Mouse (Mus musculus): Measurements from ENCODE around the gene Ugt1a7c. TPM values are rescaled to one million over a fixed set of nuclear protein-coding genes. Genes with fewer than 3 reads are reported as not detected.
"Not testable (repeated sequence)": the region's sequence is repeated elsewhere in the genome, so short reads cannot be mapped to it uniquely, and the experiment has no call there.

The Ugt1a7c gene
- polyA plus RNA-seq, 1 experiment from 2014 or later, result 0.39 TPM

DNA sequence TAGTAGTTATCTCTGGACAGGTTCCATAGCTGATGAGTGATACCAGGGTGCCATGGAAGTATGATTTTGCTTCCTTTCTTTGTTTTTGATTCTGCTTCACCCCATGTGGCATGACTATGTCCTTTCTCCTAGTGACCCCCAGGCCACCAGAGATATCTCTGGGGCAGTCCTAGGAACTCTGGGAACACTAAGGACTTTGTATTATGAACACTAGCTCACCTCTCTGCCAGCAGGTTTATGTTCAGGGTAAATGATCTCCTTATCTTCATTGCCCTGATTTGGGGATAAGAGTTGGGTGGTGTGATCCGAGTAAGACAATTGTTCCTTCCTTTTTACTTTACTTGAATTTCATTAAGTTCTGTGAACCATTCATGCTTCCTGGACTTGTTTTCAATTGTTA, 8.7 kb upstream of the Ugt1a7c start:
- Histone ChIP-seq H3K4me1 (ENCODE audit: control insufficient read depth, insufficient read depth, low read length) (no peaks in the 10 kb centered on the region), H3K27ac (ENCODE audit: low read depth, low read length) (no peak overlapping the region), H3K9me3 (replicated peaks; ENCODE audit: control insufficient read depth, low read length) (no peaks in the 10 kb centered on the region), H3K27me3 (ENCODE audit: control insufficient read depth, insufficient read depth, low read length) (no peaks in the 10 kb centered on the region), H3K4me2 (no peak overlapping the region), H3K9ac (ENCODE audit: low read depth, low read length) (no peak overlapping the region), H3K4me3 (ENCODE audit: low read depth, low read length) (no peak overlapping the region), H3K36me3 (ENCODE audit: control insufficient read depth, insufficient read depth, low read length) (no peaks in the 10 kb centered on the region)
- no peak for ATAC-seq (replicated peaks; ENCODE audit: insufficient number of reproducible peaks, low FRiP score, low TSS enrichment)
- WGBS (ENCODE audit: insufficient replicate concordance), result 36% methylated on average over 1 of the region's 1 CpGs

DNA sequence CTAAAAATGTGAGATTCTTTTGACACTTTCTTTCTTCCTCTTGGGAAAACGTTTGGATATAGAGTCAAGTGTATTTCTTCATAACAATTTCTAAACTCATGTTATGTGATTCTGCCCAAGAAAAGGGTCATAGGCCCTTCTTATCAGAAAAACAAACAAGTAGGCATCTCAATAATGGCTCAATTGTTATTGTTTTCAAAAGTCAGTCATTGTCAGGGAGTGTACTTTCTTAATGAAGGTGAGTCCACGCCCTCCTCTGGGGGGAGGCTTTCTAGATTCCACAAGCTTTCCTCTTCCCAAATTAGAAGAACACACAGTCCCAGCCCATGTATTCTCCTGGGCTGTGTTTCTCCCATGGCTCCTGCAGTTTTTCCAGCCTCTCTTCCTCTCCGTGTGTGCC, 7.3 kb upstream of the Ugt1a7c start, which contains the start of gene Ugt1a8:
Gene Ugt1a8 (plus strand): TSS at position 301 of the 400 bp plus-strand sequence.
- no peak within 1 kb of the TSS for H3K4me2 ChIP-seq
- H3K9ac ChIP-seq (ENCODE audit: low read depth, low read length), result no peak within 1 kb of the TSS
- H3K9me3 ChIP-seq (replicated peaks; ENCODE audit: control insufficient read depth, low read length), result no peaks in the 10 kb centered on the region
- H3K27me3 ChIP-seq (ENCODE audit: control insufficient read depth, insufficient read depth, low read length), result no peaks in the 10 kb centered on the region
- H3K4me1 ChIP-seq (ENCODE audit: control insufficient read depth, insufficient read depth, low read length), result no peaks in the 10 kb centered on the region
- H3K36me3 ChIP-seq (ENCODE audit: control insufficient read depth, insufficient read depth, low read length), result no peaks in the 10 kb centered on the region
- H3K27ac ChIP-seq (ENCODE audit: low read depth, low read length), result no peak within 1 kb of the TSS
- no peak for ATAC-seq (replicated peaks; ENCODE audit: insufficient number of reproducible peaks, low FRiP score, low TSS enrichment)
- WGBS (ENCODE audit: insufficient replicate concordance), result 55% methylated on average over 3 of the region's 3 CpGs
- no peak within 1 kb of the TSS for H3K4me3 ChIP-seq (ENCODE audit: low read depth, low read length)

DNA sequence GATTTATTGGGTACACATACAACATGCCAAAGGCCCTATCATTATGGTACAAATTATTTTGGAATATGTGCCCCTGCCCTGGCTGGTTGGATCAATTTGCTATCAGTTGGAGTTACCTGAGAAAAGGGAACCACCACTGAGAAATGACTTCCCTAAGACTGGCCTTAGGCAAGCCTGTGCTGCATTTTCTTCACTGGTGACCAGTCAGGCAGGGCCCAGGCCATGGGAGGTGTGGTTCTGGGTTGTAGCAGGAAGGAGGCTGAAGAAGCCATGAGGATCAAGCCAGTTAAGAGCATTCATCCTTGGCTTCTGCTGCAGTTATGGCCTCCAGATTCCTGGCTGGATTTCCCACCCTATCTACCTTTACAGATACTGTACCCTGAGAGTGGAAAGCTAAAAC, 2.5 kb upstream of the Ugt1a7c start:
- H3K9ac ChIP-seq (ENCODE audit: low read depth, low read length), result no peak overlapping the region
- no peaks in the 10 kb centered on the region for H3K9me3 ChIP-seq (replicated peaks; ENCODE audit: control insufficient read depth, low read length)
- no peak overlapping the region for H3K4me3 ChIP-seq (ENCODE audit: low read depth, low read length)
- H3K4me2 ChIP-seq, result no peak overlapping the region
- no peaks in the 10 kb centered on the region for H3K27me3 ChIP-seq (ENCODE audit: control insufficient read depth, insufficient read depth, low read length)
- no peaks in the 10 kb centered on the region for H3K36me3 ChIP-seq (ENCODE audit: control insufficient read depth, insufficient read depth, low read length)
- H3K27ac ChIP-seq (ENCODE audit: low read depth, low read length), result no peak overlapping the region
- no peaks in the 10 kb centered on the region for H3K4me1 ChIP-seq (ENCODE audit: control insufficient read depth, insufficient read depth, low read length)
- no peak for ATAC-seq (replicated peaks; ENCODE audit: insufficient number of reproducible peaks, low FRiP score, low TSS enrichment)

DNA sequence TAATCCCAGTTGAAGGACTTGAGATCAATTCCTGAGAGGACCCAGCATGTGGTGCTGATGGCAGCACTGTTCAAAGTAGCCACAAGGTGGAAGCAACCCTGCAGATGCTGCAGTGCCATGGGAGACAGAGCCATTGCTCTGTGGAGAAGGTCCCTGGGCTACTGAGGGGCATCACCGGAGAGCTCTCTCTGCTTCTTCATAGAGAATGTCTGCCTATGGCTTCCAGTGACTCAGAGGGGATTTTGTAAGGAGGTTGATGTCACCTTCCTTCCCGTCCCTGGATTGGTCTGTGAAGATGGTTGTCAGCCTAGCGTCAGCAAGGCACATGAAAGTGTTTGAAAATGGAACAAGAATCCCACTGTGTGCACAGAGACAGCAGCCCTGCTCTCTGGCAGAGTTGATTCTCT, 589 bp upstream of the Ugt1a7c start:
- H3K36me3 ChIP-seq (ENCODE audit: control insufficient read depth, insufficient read depth, low read length); H3K27me3 ChIP-seq (ENCODE audit: control insufficient read depth, insufficient read depth, low read length); H3K4me1 ChIP-seq (ENCODE audit: control insufficient read depth, insufficient read depth, low read length); ATAC-seq (replicated peaks; ENCODE audit: insufficient number of reproducible peaks, low FRiP score, low TSS enrichment); H3K9me3 ChIP-seq (replicated peaks; ENCODE audit: control insufficient read depth, low read length); H3K4me2 ChIP-seq; H3K27ac ChIP-seq (ENCODE audit: low read depth, low read length); H3K4me3 ChIP-seq (ENCODE audit: low read depth, low read length); H3K9ac ChIP-seq (ENCODE audit: low read depth, low read length): not testable (repeated sequence)
- WGBS (ENCODE audit: insufficient replicate concordance), result 57% methylated on average over 3 of the region's 3 CpGs

DNA sequence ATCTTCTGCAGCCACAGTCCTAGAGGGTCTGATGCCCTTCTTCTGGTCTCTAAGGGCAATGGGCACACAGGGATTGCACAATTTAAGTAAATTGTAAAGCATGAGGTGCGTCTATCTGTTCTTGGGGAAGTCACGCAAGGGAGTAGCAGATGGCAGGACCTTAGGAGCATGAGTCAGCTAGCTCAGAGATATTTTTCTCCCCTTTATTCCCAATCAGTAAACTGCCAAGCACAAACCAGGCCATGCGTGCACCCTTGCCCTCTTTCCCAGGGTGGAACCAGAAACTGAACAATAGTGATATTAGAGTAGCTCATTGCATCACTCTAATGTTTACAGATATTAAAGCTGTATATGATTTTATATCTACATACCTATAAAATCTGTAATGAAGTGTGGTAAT, 3.7 kb downstream of the Ugt1a7c start:
- H3K9ac ChIP-seq (ENCODE audit: low read depth, low read length); H3K36me3 ChIP-seq (ENCODE audit: control insufficient read depth, insufficient read depth, low read length); H3K9me3 ChIP-seq (replicated peaks; ENCODE audit: control insufficient read depth, low read length); H3K27ac ChIP-seq (ENCODE audit: low read depth, low read length); H3K27me3 ChIP-seq (ENCODE audit: control insufficient read depth, insufficient read depth, low read length); H3K4me3 ChIP-seq (ENCODE audit: low read depth, low read length); H3K4me1 ChIP-seq (ENCODE audit: control insufficient read depth, insufficient read depth, low read length); H3K4me2 ChIP-seq; ATAC-seq (replicated peaks; ENCODE audit: insufficient number of reproducible peaks, low FRiP score, low TSS enrichment): not testable (repeated sequence)
- 78% methylated on average over 3 of the region's 3 CpGs for WGBS (ENCODE audit: insufficient replicate concordance)

DNA sequence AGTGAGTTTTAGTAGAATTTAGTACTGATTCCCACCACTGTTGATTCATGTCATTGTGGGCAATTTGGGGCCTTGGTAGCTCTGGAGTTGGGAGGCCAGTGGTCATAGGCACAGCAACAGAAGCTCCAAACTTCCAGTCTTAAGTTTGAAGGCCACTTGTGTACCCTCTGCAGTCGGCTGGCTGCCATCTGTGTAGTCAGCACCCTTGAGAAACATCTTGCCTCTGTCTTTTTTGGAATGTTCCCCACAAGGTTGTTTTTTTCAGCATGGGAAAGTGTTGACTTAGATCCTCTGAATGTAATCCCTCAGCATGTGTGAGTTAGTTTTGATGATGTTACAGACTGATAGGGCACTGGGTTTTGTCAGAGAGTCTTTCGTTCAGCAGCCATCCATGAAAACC, 4.8 kb downstream of the Ugt1a7c start:
- not testable (repeated sequence) for H3K4me1 ChIP-seq (ENCODE audit: control insufficient read depth, insufficient read depth, low read length); H3K9ac ChIP-seq (ENCODE audit: low read depth, low read length); H3K4me2 ChIP-seq; H3K27ac ChIP-seq (ENCODE audit: low read depth, low read length); H3K36me3 ChIP-seq (ENCODE audit: control insufficient read depth, insufficient read depth, low read length); ATAC-seq (replicated peaks; ENCODE audit: insufficient number of reproducible peaks, low FRiP score, low TSS enrichment); H3K4me3 ChIP-seq (ENCODE audit: low read depth, low read length); H3K27me3 ChIP-seq (ENCODE audit: control insufficient read depth, insufficient read depth, low read length); H3K9me3 ChIP-seq (replicated peaks; ENCODE audit: control insufficient read depth, low read length)
- WGBS (ENCODE audit: insufficient replicate concordance), result 65% methylated on average over 2 of the region's 2 CpGs

DNA sequence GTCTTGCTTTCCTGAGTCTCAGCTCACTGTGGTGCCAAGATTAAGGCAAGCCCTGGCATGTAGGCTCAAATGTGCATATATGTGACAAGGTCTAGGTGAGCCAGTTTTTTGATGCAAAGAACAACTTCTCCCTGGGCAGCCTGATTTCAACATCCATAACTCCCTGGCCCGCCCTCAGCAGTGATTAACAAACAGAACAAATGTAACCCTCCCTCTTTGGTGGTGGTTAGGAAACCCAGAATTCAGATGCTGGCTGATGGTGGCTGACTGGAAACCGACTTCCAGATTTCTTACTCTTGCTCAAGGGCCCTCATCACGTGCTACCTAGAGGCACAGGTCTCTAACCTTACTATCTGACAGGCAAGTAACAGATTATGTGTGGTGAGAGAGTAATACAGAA, 8.2 kb downstream of the Ugt1a7c start, which contains the start of gene Ugt1a6b:
Gene Ugt1a6b (plus strand): TSS at position 234 of the 400 bp plus-strand sequence.
- not testable (repeated sequence) for ATAC-seq (replicated peaks; ENCODE audit: insufficient number of reproducible peaks, low FRiP score, low TSS enrichment); H3K4me1 ChIP-seq (ENCODE audit: control insufficient read depth, insufficient read depth, low read length)

DNA sequence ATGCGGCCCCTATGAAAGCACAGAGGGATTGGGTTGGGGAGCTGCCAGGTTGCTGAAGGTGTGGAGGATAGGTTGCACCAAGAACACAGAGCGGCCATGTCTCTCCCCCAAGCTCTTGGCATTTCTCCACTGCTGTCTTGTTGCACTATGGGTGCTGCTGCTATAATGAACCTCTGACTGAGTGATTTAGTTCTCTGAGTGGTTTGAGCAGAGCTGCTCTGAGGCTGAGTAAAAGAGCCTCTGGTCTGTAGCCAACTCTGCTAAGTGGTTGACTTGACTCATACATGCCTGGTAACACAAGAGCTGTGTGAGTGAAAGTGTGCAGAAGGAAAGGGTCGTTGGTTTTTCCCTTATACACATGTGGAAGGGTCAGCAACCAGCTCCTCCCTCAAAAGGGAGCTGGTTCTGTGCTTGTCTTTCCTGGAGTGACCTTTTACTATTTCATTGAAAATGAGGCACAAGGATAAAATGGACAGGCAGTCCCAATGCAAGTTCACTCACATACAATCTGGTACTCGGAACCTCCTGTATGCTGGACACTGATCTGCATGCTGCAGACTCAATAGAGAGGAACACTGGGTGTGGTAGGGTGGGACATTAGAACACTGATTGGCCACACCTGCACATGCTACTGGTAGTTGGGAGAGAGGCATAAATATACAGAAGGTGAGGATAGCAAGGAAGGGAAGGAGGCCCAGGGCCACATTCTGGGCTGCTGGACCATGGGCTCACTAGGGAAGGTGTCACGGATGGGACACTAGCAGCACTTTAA, 9.0 kb downstream of the Ugt1a7c start:
- H3K9ac ChIP-seq (ENCODE audit: low read depth, low read length); H3K9me3 ChIP-seq (replicated peaks; ENCODE audit: control insufficient read depth, low read length); ATAC-seq (replicated peaks; ENCODE audit: insufficient number of reproducible peaks, low FRiP score, low TSS enrichment); H3K36me3 ChIP-seq (ENCODE audit: control insufficient read depth, insufficient read depth, low read length); H3K4me1 ChIP-seq (ENCODE audit: control insufficient read depth, insufficient read depth, low read length); H3K27me3 ChIP-seq (ENCODE audit: control insufficient read depth, insufficient read depth, low read length); H3K4me2 ChIP-seq; H3K4me3 ChIP-seq (ENCODE audit: low read depth, low read length); H3K27ac ChIP-seq (ENCODE audit: low read depth, low read length): not testable (repeated sequence)
- 81% methylated on average over 4 of the region's 5 CpGs for WGBS (ENCODE audit: insufficient replicate concordance)

More for the DNA sequence above, 8.2 kb downstream of the Ugt1a7c start, which contains the start of gene Ugt1a6b:
- H3K4me2 ChIP-seq; H3K27ac ChIP-seq (ENCODE audit: low read depth, low read length); H3K4me3 ChIP-seq (ENCODE audit: low read depth, low read length); H3K27me3 ChIP-seq (ENCODE audit: control insufficient read depth, insufficient read depth, low read length); H3K36me3 ChIP-seq (ENCODE audit: control insufficient read depth, insufficient read depth, low read length); H3K9ac ChIP-seq (ENCODE audit: low read depth, low read length); H3K9me3 ChIP-seq (replicated peaks; ENCODE audit: control insufficient read depth, low read length): not testable (repeated sequence)
- WGBS (ENCODE audit: insufficient replicate concordance), result 47% methylated on average over 3 of the region's 3 CpGs
